Mouse (Mus musculus): ENCODE results near the gene Zfr. TPM values are rescaled to one million over a fixed set of nuclear protein-coding genes. Genes with fewer than 3 reads are reported as not detected.
"Not testable (repeated sequence)": the region's sequence is repeated elsewhere in the genome, so short reads cannot be mapped to it uniquely, and the experiment has no call there.

The Zfr gene
- total RNA-seq, 2 experiments from 2014 or later, result 332 to 347 TPM

GRCm38 (mm10) chr15:12214531-12215414 lies 97.1 kb downstream of the Zfr start:
- no peak for DNase-seq (ENCODE audit: low spot score in 2 of 2)

- DNase-seq (ENCODE audit: low spot score in 2 of 2), result peak in 1 of 2 experiments; percentile 82
Observed at GRCm38 (mm10) chr15:12215415-12215718, 97.7 kb downstream of the Zfr start.

- no peak for DNase-seq (ENCODE audit: low spot score in 2 of 2)
Observed at GRCm38 (mm10) chr15:12216119-12216518, 98.5 kb downstream of the Zfr start.

GRCm38 (mm10) chr15:12216798-12217197 lies 99.2 kb downstream of the Zfr start:
- DNase-seq (ENCODE audit: low spot score in 2 of 2), result no peak

- DNase-seq (ENCODE audit: low spot score in 2 of 2), result not testable (repeated sequence)
Observed at GRCm38 (mm10) chr15:12217332-12217731, 99.7 kb downstream of the Zfr start.

- no peak for DNase-seq (ENCODE audit: low spot score in 2 of 2)
Observed at GRCm38 (mm10) chr15:12217849-12218248, 100.2 kb downstream of the Zfr start.

GRCm38 (mm10) chr15:12218583-12219382 lies 101.2 kb downstream of the Zfr start:
- no peak for DNase-seq (ENCODE audit: low spot score in 2 of 2)

GRCm38 (mm10) chr15:12221131-12221530 lies 103.5 kb downstream of the Zfr start:
- DNase-seq (ENCODE audit: low spot score in 2 of 2), result no peak

GRCm38 (mm10) chr15:12222564-12223302 lies 105.1 kb downstream of the Zfr start:
- no peak for DNase-seq (ENCODE audit: low spot score in 2 of 2)

GRCm38 (mm10) chr15:12223393-12223792 lies 105.8 kb downstream of the Zfr start:
- no peak for DNase-seq (ENCODE audit: low spot score in 2 of 2)

- DNase-seq (ENCODE audit: low spot score in 2 of 2), result no peak
Observed at GRCm38 (mm10) chr15:12224239-12224638, 106.6 kb downstream of the Zfr start.

- DNase-seq (ENCODE audit: low spot score in 2 of 2), result no peak
Observed at GRCm38 (mm10) chr15:12225062-12225461, 107.4 kb downstream of the Zfr start.

GRCm38 (mm10) chr15:12226908-12227307 lies 109.3 kb downstream of the Zfr start:
- DNase-seq (ENCODE audit: low spot score in 2 of 2), result no peak

GRCm38 (mm10) chr15:12227355-12227754 lies 109.7 kb downstream of the Zfr start:
- DNase-seq (ENCODE audit: low spot score in 2 of 2), result no peak

- DNase-seq (ENCODE audit: low spot score in 2 of 2), result no peak
Observed at GRCm38 (mm10) chr15:12229603-12230242, 112.1 kb downstream of the Zfr start.

GRCm38 (mm10) chr15:12230243-12230935 lies 112.8 kb downstream of the Zfr start:
- no peak for DNase-seq (ENCODE audit: low spot score in 2 of 2)

GRCm38 (mm10) chr15:12231462-12231861 lies 113.8 kb downstream of the Zfr start:
- DNase-seq (ENCODE audit: low spot score in 2 of 2), result no peak

- no peak for DNase-seq (ENCODE audit: low spot score in 2 of 2)
Observed at GRCm38 (mm10) chr15:12232429-12232828, 114.8 kb downstream of the Zfr start.

- no peak for DNase-seq (ENCODE audit: low spot score in 2 of 2)
Observed at GRCm38 (mm10) chr15:12233021-12233420, 115.4 kb downstream of the Zfr start.
